Mouse (Mus musculus) kidney, postnatal 0 days (tissue): Measurements from ENCODE around the gene Acer1. TPM values are rescaled to one million over a fixed set of nuclear protein-coding genes. Genes with fewer than 3 reads are reported as not detected.
"Not testable (repeated sequence)": the region's sequence is repeated elsewhere in the genome, so short reads cannot be mapped to it uniquely, and the experiment has no call there.

ENCODE experiments used
- ATAC-seq: fragments of 200-750 bp; cut with Nextera tagmentation; replicated peaks from 2 replicates; pipeline ENCODE4 v1.8.0; 2017; ENCODE audit warnings: low read depth, moderate number of reproducible peaks, moderate TSS enrichment, moderate library complexity; ENCODE audit not compliant: low FRiP score
- DNase-seq: peaks from one replicate; pipeline ENCODE4 v3.0.0-alpha.2; 2016; ENCODE audit warnings: low spot score
- H3K27ac ChIP-seq: fragments of 300-500 bp; sonication (generic); 2 replicates; pipeline ENCODE4 v1.5.1; 2014; ENCODE audit warnings: mild to moderate bottlenecking
- H3K27me3 ChIP-seq: fragments of 300-500 bp; sonication (generic); 2 replicates; pipeline ENCODE4 v1.6.1; 2014; ENCODE audit warnings: low read length, mixed read lengths; ENCODE audit not compliant: insufficient read depth
- H3K36me3 ChIP-seq: fragments of 300-500 bp; sonication (generic); 2 replicates; pipeline ENCODE4 v1.6.1; 2014; ENCODE audit warnings: low read length, mixed read lengths; ENCODE audit not compliant: insufficient read depth
- H3K4me1 ChIP-seq: fragments of 300-500 bp; sonication (generic); replicated peaks from 2 replicates; pipeline ENCODE4 v1.6.1; 2014; ENCODE audit warnings: antibody characterized with exemption, low read length, mixed read lengths; ENCODE audit not compliant: insufficient read depth
- H3K4me2 ChIP-seq: fragments of 300-500 bp; sonication (generic); 2 replicates; pipeline ENCODE4 v1.6.1; 2014; ENCODE audit warnings: mild to moderate bottlenecking, low read length, moderate library complexity, mixed read lengths
- H3K4me3 ChIP-seq: fragments of 300-500 bp; sonication (generic); replicated peaks from 2 replicates; pipeline ENCODE4 v1.5.1; 2014; ENCODE audit warnings: low read depth, low read length
- H3K9ac ChIP-seq: fragments of 300-500 bp; sonication (generic); 2 replicates; pipeline ENCODE4 v1.6.1; 2014; ENCODE audit warnings: low read depth, low read length
- H3K9me3 ChIP-seq: fragments of 300-500 bp; sonication (generic); replicated peaks from 2 replicates; pipeline ENCODE4 v1.6.1; 2016; ENCODE audit warnings: low read length, inconsistent platforms, mixed read lengths
- CTCF ChIP-seq: IDR thresholded peaks from 2 replicates; pipeline ENCODE4 v1.5.1; 2016; ENCODE audit warnings: antibody characterized with exemption, low read depth, mild to moderate bottlenecking, moderate library complexity
- WGBS: fragments of 180-500 bp; shearing (Covaris S2); extraction: QIAGEN DNeasy Blood & Tissue Kit; methylation state at CpG from one replicate; pipeline ENCODE4 v1.1.7; 2014; 5-methylcytosine and 5-hydroxymethylcytosine counted together
- polyA plus RNA-seq: library from polyadenylated mRNA; unstranded; fragments of >200 nt; fragmentation: Nextera tagmentation; extraction: Ambion mirVana; gene quantifications from 2 replicates; pipeline ENCODE4 v1.2.1, GENCODE M21; 2015

Gene Acer1
- polyA plus RNA-seq, 1 experiment from 2014 or later: not detected

DNA sequence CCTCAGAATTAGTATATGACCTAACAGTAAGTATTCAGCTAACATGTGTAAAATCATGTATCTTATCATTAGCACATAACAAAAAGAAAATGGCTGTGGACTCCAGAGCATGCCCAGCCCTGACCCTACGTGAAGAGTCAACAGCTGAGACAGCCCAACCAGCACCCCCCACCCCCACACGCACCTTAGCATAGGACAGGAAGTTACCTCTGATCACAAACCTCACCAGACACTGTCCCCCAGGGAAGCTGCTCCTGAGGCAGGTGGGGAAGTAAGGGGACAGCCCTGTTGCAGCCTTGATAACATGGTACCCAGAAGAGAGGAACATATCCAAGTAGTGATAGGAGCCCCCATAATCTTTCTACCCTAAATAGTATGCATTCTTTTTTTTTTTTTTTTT, 55.9 kb downstream of the Acer1 start:
- no peak overlapping the region for H3K27ac ChIP-seq
- ATAC-seq (no peak), DNase-seq (no peak)
- no peaks in the 10 kb centered on the region for H3K27me3 ChIP-seq
- H3K36me3 ChIP-seq: 0 out of 2 replicates have a peak, but pooled peaks cover 14% of the 10 kb centered on the region
- no peak overlapping the region for H3K4me2 ChIP-seq
- no peaks in the 10 kb centered on the region for H3K9me3 ChIP-seq
- 88% methylated on average over 2 of the region's 2 CpGs for whole genome bisulfite sequencing
- no peak for TF ChIP-seq CTCF
- H3K9ac ChIP-seq: no peak overlapping the region
- H3K4me1 ChIP-seq: no peaks in the 10 kb centered on the region
- no peak overlapping the region for H3K4me3 ChIP-seq

DNA sequence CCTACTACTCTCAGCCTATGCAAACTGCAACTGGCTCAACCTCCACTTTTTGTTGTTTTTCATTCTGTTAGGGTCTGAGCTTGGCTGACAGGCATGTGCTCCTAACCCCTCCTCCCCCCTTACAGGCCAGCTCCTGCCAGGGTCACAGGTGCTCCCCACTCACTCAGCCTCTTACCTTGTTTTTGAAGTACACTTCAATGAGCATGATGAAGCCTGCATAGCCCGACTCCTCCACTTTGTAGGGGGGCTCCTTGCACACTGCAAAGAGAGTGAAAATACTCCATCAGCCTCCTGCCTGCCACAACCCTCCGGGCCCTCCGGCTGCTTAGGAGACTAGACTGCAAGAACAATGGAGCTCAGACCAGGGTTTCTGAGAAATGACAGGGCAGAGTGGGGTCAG, 62.2 kb downstream of the Acer1 start:
- H3K27ac ChIP-seq: no peak overlapping the region
- DNase-seq: no peak
- no peak for ATAC-seq

DNA sequence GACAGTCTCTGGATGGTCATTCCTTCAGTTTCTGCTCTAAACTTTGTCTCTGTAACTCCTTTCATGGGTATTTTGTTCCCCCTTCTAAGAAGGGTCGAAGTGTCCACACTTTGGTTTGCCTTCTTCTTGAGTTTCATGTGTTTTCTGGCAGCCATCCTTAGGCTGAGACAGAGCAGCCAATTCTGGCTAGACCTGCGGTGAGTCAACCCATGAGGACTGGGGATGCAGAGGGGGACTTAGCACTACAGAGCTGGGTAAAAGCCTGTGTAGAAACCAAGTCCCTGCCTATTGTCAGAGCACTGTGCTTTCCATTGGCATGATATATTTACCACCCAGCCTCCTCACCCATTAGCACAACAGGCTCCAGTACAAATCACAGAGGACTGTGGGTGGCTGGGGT, 64.8 kb downstream of the Acer1 start:
- Histone ChIP-seq H3K27me3 (no peaks in the 10 kb centered on the region), H3K9ac (no peak overlapping the region), H3K4me3 (no peak overlapping the region), H3K27ac (no peak overlapping the region), H3K4me1 (no peaks in the 10 kb centered on the region), H3K36me3 (peaks cover 34% of the 10 kb centered on the region), H3K9me3 (no peaks in the 10 kb centered on the region), H3K4me2 (no peak overlapping the region)
- WGBS: 89% methylated on average over 2 of the region's 2 CpGs
- DNase-seq (no peak), ATAC-seq (no peak)
- TF ChIP-seq CTCF: no peak

More for the DNA sequence above, 62.2 kb downstream of the Acer1 start:
- no peak overlapping the region for H3K4me3 ChIP-seq
- no peak overlapping the region for H3K9ac ChIP-seq
- H3K9me3 ChIP-seq: no peaks in the 10 kb centered on the region
- H3K4me1 ChIP-seq: no peaks in the 10 kb centered on the region
- H3K36me3 ChIP-seq: peaks cover 40% of the 10 kb centered on the region
- TF ChIP-seq CTCF: no peak
- H3K27me3 ChIP-seq: no peaks in the 10 kb centered on the region
- WGBS: 70% methylated on average over 3 of the region's 3 CpGs
- no peak overlapping the region for H3K4me2 ChIP-seq

DNA sequence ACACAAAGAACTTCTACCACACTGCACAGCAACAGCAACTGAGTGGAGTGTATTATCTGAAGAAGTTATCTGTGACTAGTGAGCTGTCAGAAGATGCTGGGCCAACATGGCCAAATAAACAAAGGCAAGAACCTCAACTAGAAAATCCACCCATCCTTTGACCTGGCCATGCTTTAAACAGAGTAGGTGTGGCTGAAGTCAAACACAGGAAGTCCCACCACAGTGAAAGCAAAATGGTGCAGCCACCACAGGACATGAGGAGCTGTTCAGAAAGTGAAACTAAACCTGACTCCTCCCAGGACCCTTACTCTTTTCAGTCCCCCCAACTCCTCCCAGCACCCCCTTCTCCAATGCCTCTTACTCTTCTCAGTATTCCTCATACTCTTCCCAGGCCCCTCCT, 68.5 kb downstream of the Acer1 start:
- no peaks in the 10 kb centered on the region for H3K4me1 ChIP-seq
- ATAC-seq (no peak), DNase-seq (no peak)
- H3K4me2 ChIP-seq: no peak overlapping the region
- H3K36me3 ChIP-seq: peaks cover 37% of the 10 kb centered on the region; the same call in 1 of the 2 replicates
- H3K9me3 ChIP-seq: no peaks in the 10 kb centered on the region
- no peak for TF ChIP-seq CTCF
- H3K27me3 ChIP-seq: no peaks in the 10 kb centered on the region
- H3K4me3 ChIP-seq: no peak overlapping the region
- H3K27ac ChIP-seq: no peak overlapping the region
- no peak overlapping the region for H3K9ac ChIP-seq

DNA sequence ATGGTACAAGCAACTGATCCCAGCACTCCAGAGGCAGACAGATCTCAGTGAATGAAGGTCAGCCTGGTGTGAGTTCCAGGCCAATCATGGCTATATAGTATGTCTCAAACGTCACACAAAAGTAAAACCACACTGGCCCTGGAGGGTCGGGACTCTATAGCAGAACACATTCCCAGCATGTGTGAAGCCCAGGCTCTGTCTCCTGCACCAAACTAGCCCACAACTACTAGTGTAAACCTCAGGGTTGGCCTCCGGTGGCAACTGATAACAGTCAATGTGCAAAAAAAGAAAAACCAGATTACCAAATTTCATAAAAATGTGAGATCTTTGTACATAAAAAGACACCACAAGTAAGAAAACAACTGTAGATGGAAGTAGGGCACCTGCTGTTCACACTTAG, 68.9 kb downstream of the Acer1 start:
- H3K4me3 ChIP-seq: no peak overlapping the region
- H3K27ac ChIP-seq: no peak overlapping the region
- no peak for ATAC-seq
- 90% methylated on average over 3 of the region's 3 CpGs for WGBS
- DNase-seq: no peak
- no peaks in the 10 kb centered on the region for H3K27me3 ChIP-seq
- no peak overlapping the region for H3K4me2 ChIP-seq
- H3K9me3 ChIP-seq: no peaks in the 10 kb centered on the region
- no peak overlapping the region for H3K9ac ChIP-seq
- peaks cover 35% of the 10 kb centered on the region; the same call in 1 of the 2 replicates for H3K36me3 ChIP-seq
- TF ChIP-seq CTCF: no peak
- H3K4me1 ChIP-seq: no peaks in the 10 kb centered on the region

DNA sequence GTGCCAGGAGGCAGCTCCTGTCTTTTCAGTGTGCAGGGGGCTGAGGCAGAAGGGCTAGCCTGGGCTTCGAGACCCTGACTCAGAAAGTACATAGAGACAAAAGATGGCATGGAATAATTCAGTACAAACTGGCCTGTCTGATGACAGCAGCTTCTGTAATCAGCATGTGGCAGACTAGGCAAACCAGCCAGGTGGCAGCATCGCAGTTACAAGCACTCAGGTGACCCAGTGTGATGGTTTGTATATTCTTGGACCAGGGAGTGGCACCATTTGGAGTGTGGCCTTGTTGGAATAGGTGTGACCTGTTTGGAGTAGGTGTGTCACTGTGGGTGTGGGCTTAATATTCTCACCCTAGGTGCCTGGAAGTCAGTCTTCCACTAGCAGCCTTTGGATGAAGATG, 72.2 kb downstream of the Acer1 start:
- peaks cover 28% of the 10 kb centered on the region; the same call in 1 of the 2 replicates for H3K36me3 ChIP-seq
- not testable (repeated sequence) for H3K27ac ChIP-seq, H3K4me1 ChIP-seq, H3K9me3 ChIP-seq, H3K4me3 ChIP-seq, H3K9ac ChIP-seq, H3K4me2 ChIP-seq, H3K27me3 ChIP-seq, DNase-seq, ATAC-seq
- WGBS: 96% methylated on average over 2 of the region's 2 CpGs

DNA sequence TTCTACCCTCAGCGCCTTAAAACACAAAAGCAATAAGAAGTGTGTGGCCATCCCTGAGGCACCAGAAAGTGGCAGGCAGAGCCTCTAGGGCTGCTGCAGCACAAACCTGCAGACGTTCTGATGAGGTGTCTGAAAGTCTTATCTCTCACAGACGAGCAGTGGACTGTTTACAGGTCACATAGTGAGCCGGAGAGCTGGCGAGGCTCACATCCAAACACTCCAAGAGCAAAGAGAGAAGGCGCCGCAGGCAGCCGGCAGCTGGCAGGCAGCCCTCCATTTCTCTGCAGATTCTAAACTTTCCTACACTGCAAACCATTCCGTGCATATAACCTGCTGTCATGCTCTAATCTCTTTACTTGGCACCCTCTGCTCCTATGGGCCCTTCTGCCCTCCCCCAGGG, 74.0 kb downstream of the Acer1 start:
- H3K4me3 ChIP-seq: no peak overlapping the region
- H3K27ac ChIP-seq: peak overlapping the region; percentile 10; the same call in 1 of the 2 replicates
- no peaks in the 10 kb centered on the region for H3K9me3 ChIP-seq
- DNase-seq (no peak), ATAC-seq (no peak)
- no peaks in the 10 kb centered on the region for H3K4me1 ChIP-seq
- no peaks in the 10 kb centered on the region for H3K27me3 ChIP-seq
- no peak for TF ChIP-seq CTCF
- H3K36me3 ChIP-seq: peaks cover 38% of the 10 kb centered on the region; the same call in 1 of the 2 replicates
- H3K9ac ChIP-seq: no peak overlapping the region
- WGBS: 66% methylated on average over 9 of the region's 9 CpGs
- H3K4me2 ChIP-seq: no peak overlapping the region
